Mouse (Mus musculus) brown adipose tissue, adult 24 weeks (tissue): ENCODE measurements around the gene Tmem87b. TPM values are rescaled to one million over a fixed set of nuclear protein-coding genes. Genes with fewer than 3 reads are reported as not detected.

Experiments used
- H3K27ac ChIP-seq: fragments of 200-500 bp; replicated peaks from 2 replicates; pipeline ENCODE4 v1.5.1; 2012; ENCODE audit warnings: low read depth, mild to moderate bottlenecking, low read length
- H3K4me1 ChIP-seq: fragments of 200-500 bp; 2 replicates; pipeline ENCODE4 v1.6.1; 2012; ENCODE audit warnings: low read length, mixed read lengths; ENCODE audit not compliant: control insufficient read depth, insufficient read depth, insufficient read length
- H3K4me3 ChIP-seq: fragments of 200-500 bp; 2 replicates; pipeline ENCODE4 v1.5.1; 2012; ENCODE audit warnings: low read depth, mild to moderate bottlenecking, low read length, moderate library complexity; ENCODE audit not compliant: insufficient read depth
- polyA plus RNA-seq: library from polyadenylated mRNA; stranded (reverse); fragments of >200 nt; gene quantifications from 2 replicates; pipeline ENCODE4 v1.2.4, GENCODE M21; 2012; ENCODE audit not compliant: missing spikeins, insufficient read depth, insufficient read length

Gene Tmem87b
- polyA plus RNA-seq, 1 experiment, result 12.9 TPM

DNA sequence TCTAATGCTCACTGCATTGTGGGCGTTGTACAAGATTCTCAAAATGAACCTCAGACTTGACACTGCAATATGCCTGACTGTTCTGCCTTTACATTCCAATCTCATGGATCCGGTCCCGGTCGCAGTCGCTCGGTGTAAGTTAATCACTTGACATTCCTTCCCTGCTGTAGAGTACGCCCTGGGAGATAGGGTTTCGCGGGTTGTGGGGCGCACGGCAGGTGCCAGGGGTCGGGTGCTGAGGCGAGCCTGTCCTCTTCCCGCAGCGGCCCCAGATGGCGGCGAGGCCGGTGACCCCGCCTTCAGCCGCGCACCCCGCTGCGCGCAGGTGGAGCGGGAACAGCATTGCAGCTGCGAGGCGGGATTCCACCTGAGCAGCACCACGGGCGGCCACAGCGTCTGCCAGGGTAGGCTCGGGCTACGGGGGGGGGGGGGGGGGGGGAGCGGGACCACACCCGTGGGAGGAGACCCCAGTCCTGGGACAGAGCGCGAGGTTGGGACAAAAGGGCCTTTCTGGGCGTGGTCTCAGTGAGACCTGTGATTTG, 74.3 kb downstream of the Tmem87b start:
- H3K4me1 ChIP-seq, result no peaks in the 10 kb centered on the region
- no peak overlapping the region for H3K27ac ChIP-seq
- no peak overlapping the region for H3K4me3 ChIP-seq

GRCm38 (mm10) chr2:128902843-128903242, 84.9 kb downstream of the Tmem87b start:
- Histone ChIP-seq H3K4me3 (no peak overlapping the region), H3K4me1 (no peaks in the 10 kb centered on the region), H3K27ac (no peak overlapping the region)

- Histone ChIP-seq H3K27ac (no peak overlapping the region), H3K4me3 (no peak overlapping the region), H3K4me1 (no peaks in the 10 kb centered on the region)
Observed at GRCm38 (mm10) chr2:128903661-128904060, 85.7 kb downstream of the Tmem87b start.

Other genes starting within 250 kb of the Tmem87b start
- not detected in 2 replicates for gene Spdye4c, start 226.9 kb upstream of the Tmem87b start, polyA plus RNA-seq
- gene Anapc1, start 130.7 kb upstream of the Tmem87b start, polyA plus RNA-seq, result 17.7 and 22.3 TPM in 2 replicates
- gene Mertk, start 119.2 kb upstream of the Tmem87b start, polyA plus RNA-seq, result 2.4 and 3.0 TPM in 2 replicates
- gene Fbln7, start 44.9 kb downstream of the Tmem87b start, polyA plus RNA-seq, result 1.7 and 2.5 TPM in 2 replicates
- 5.8 and 8.0 TPM in 2 replicates for gene Zc3h8, start 126.0 kb downstream of the Tmem87b start, polyA plus RNA-seq
- 3.1 and 4.1 TPM in 2 replicates for gene Zc3h6, start 149.3 kb downstream of the Tmem87b start, polyA plus RNA-seq
- gene Gm10762, start 149.6 kb downstream of the Tmem87b start, polyA plus RNA-seq, result 13.5 and 22.9 TPM in 2 replicates
- 0.25 TPM in 1 of 2 replicates, not detected in the other for gene Vinac1, start 230.1 kb downstream of the Tmem87b start, polyA plus RNA-seq
- 11.6 and 14.0 TPM in 2 replicates for gene Ttl, start 247.8 kb downstream of the Tmem87b start, polyA plus RNA-seq